Mouse (Mus musculus) urinary bladder, adult 2 months (tissue): ENCODE measurements around the gene Zc3h7b. TPM values are rescaled to one million over a fixed set of nuclear protein-coding genes. Genes with fewer than 3 reads are reported as not detected.

Experiments
- DNase-seq: peaks from one replicate; pipeline ENCODE4 v3.0.0; 2022; ENCODE audit warnings: low spot score
- polyA plus RNA-seq: library from polyadenylated mRNA; depleted of rRNA; stranded (reverse); fragments of >200 nt; gene quantifications from 2 replicates; pipeline ENCODE4 v1.2.3, GENCODE M21; 2012

The Zc3h7b gene
- polyA plus RNA-seq, 1 experiment, result 30.8 TPM

GRCm38 (mm10) chr15:81814716-81815370, 70.0 kb downstream of the Zc3h7b start:
- no peak for DNase-seq

GRCm38 (mm10) chr15:81818404-81818803, 73.5 kb downstream of the Zc3h7b start:
- no peak for DNase-seq

- DNase-seq, result no peak
Observed at GRCm38 (mm10) chr15:81822631-81823030, 77.8 kb downstream of the Zc3h7b start.

- DNase-seq, result no peak
Observed at GRCm38 (mm10) chr15:81824832-81825231, 80.0 kb downstream of the Zc3h7b start.

- no peak for DNase-seq
Observed at GRCm38 (mm10) chr15:81828426-81829207, 83.8 kb downstream of the Zc3h7b start.

GRCm38 (mm10) chr15:81829208-81829580, 84.3 kb downstream of the Zc3h7b start:
- DNase-seq, result no peak

GRCm38 (mm10) chr15:81830530-81830929, 85.7 kb downstream of the Zc3h7b start:
- DNase-seq, result no peak

GRCm38 (mm10) chr15:81831136-81831825, 86.4 kb downstream of the Zc3h7b start:
- DNase-seq, result peak; percentile 67

- DNase-seq, result no peak
Observed at GRCm38 (mm10) chr15:81832219-81832618, 87.4 kb downstream of the Zc3h7b start.

- DNase-seq, result no peak
Observed at GRCm38 (mm10) chr15:81833481-81833880, 88.6 kb downstream of the Zc3h7b start.

GRCm38 (mm10) chr15:81834171-81834841, 89.4 kb downstream of the Zc3h7b start:
- DNase-seq, result no peak

GRCm38 (mm10) chr15:81835007-81835880, 90.4 kb downstream of the Zc3h7b start:
- DNase-seq, result no peak

- DNase-seq, result no peak
Observed at GRCm38 (mm10) chr15:81836124-81836821, 91.4 kb downstream of the Zc3h7b start.

- no peak for DNase-seq
Observed at GRCm38 (mm10) chr15:81836966-81837920, 92.4 kb downstream of the Zc3h7b start.

GRCm38 (mm10) chr15:81838554-81839235, 93.8 kb downstream of the Zc3h7b start:
- DNase-seq, result no peak

GRCm38 (mm10) chr15:81839634-81840033, 94.8 kb downstream of the Zc3h7b start:
- DNase-seq, result no peak

- DNase-seq, result no peak
Observed at GRCm38 (mm10) chr15:81840306-81840705, 95.4 kb downstream of the Zc3h7b start.

- DNase-seq, result no peak
Observed at GRCm38 (mm10) chr15:81842275-81842674, 97.4 kb downstream of the Zc3h7b start.
